Mouse (Mus musculus): Measurements from ENCODE around the gene Cep135.

- no peak for TF ChIP-seq POLR2A (IDR thresholded peaks at IDR 0.05; ENCODE audit: insufficient read length, low read depth)
- TF ChIP-seq TCF3 (IDR thresholded peaks at IDR 0.05; ENCODE audit: insufficient read length, low read depth) = no peak
- no peak for TF ChIP-seq TCF12 (IDR thresholded peaks at IDR 0.05; ENCODE audit: insufficient read depth, poor library complexity, severe bottlenecking)
- TF ChIP-seq REST (IDR thresholded peaks at IDR 0.05; ENCODE audit: insufficient read depth, insufficient read length) = no peak
- TF ChIP-seq POLR2AphosphoS2 (IDR thresholded peaks at IDR 0.05; ENCODE audit: insufficient read length, low read depth) = no peak
- TF ChIP-seq USF1 (IDR thresholded peaks at IDR 0.05; ENCODE audit: low read depth) = no peak
These were observed 14.2 kb upstream of the Cep135 start for GRCm38 (mm10) chr5:76574251-76574650.
